Mouse (Mus musculus): ENCODE measurements around the gene Nlrp14. TPM values are rescaled to one million over a fixed set of nuclear protein-coding genes. Genes with fewer than 3 reads are reported as not detected.
"Not testable (repeated sequence)": the region's sequence is repeated elsewhere in the genome, so short reads cannot be mapped to it uniquely, and the experiment has no call there.

Gene Nlrp14
- total RNA-seq (2017): not detected in 2 replicates

- no peak for ATAC-seq (replicated peaks; ENCODE audit: low read depth, poor library complexity, severe bottlenecking)
These were observed at the start of gene Nlrp14 for GRCm38 (mm10) chr7:107166690-107167089. TSS of gene Nlrp14 (plus strand) at chr7:107166990.

GRCm38 (mm10) chr7:107130983-107131382 lies 35.8 kb upstream of the Nlrp14 start, which contains the start of gene Olfr715:
TSS of gene Olfr715 (minus strand) at chr7:107131083.
- ATAC-seq (replicated peaks; ENCODE audit: low read depth, poor library complexity, severe bottlenecking): not testable (repeated sequence)

GRCm38 (mm10) chr7:107138027-107138426 lies 28.8 kb upstream of the Nlrp14 start, which contains the start of gene Olfr716:
TSS of gene Olfr716 (plus strand) at chr7:107138327.
- ATAC-seq (replicated peaks; ENCODE audit: low read depth, poor library complexity, severe bottlenecking): not testable (repeated sequence)

- ATAC-seq (replicated peaks; ENCODE audit: low read depth, poor library complexity, severe bottlenecking): no peak
These were observed 13.6 kb downstream of the Nlrp14 start for GRCm38 (mm10) chr7:107180406-107180805.

GRCm38 (mm10) chr7:107201817-107202216 lies 35.0 kb downstream of the Nlrp14 start:
- ATAC-seq (replicated peaks; ENCODE audit: low read depth, poor library complexity, severe bottlenecking): no peak

- ATAC-seq (replicated peaks; ENCODE audit: low read depth, poor library complexity, severe bottlenecking): no peak
These were observed 41.1 kb downstream of the Nlrp14 start for GRCm38 (mm10) chr7:107207843-107208242.

GRCm38 (mm10) chr7:107209204-107209860 lies 42.5 kb downstream of the Nlrp14 start, which contains the start of gene Rbmxl2:
TSS of gene Rbmxl2 (plus strand) at chr7:107209445.
- ATAC-seq (replicated peaks; ENCODE audit: low read depth, poor library complexity, severe bottlenecking): no peak

- ATAC-seq (replicated peaks; ENCODE audit: low read depth, poor library complexity, severe bottlenecking): no peak
These were observed 43.4 kb downstream of the Nlrp14 start for GRCm38 (mm10) chr7:107210126-107210576.

GRCm38 (mm10) chr7:107215723-107216122 lies 48.9 kb downstream of the Nlrp14 start:
- ATAC-seq (replicated peaks; ENCODE audit: low read depth, poor library complexity, severe bottlenecking): 0 out of 2 replicates have a peak, but pooled peaks have one; percentile 36

GRCm38 (mm10) chr7:107216845-107217244 lies 50.1 kb downstream of the Nlrp14 start:
- peak; percentile 66 for ATAC-seq (replicated peaks; ENCODE audit: low read depth, poor library complexity, severe bottlenecking)

- ATAC-seq (replicated peaks; ENCODE audit: low read depth, poor library complexity, severe bottlenecking): no peak
These were observed 70.1 kb downstream of the Nlrp14 start for GRCm38 (mm10) chr7:107236854-107237253.

- no peak for ATAC-seq (replicated peaks; ENCODE audit: low read depth, poor library complexity, severe bottlenecking)
These were observed 70.7 kb downstream of the Nlrp14 start for GRCm38 (mm10) chr7:107237498-107237897.

GRCm38 (mm10) chr7:107241371-107241883 lies 74.6 kb downstream of the Nlrp14 start:
- ATAC-seq (replicated peaks; ENCODE audit: low read depth, poor library complexity, severe bottlenecking): no peak

Other genes starting within 250 kb of the Nlrp14 start
- gene Olfr709-ps1, start 234.8 kb upstream of the Nlrp14 start, total RNA-seq (2017): not detected in 2 replicates
- gene Olfr710, start 218.7 kb upstream of the Nlrp14 start, total RNA-seq (2017): not detected in 2 replicates
- not detected in 2 replicates for gene Olfr6, start 203.1 kb upstream of the Nlrp14 start, total RNA-seq (2017)
- gene Olfr711, start 191.5 kb upstream of the Nlrp14 start, total RNA-seq (2017): not detected in 2 replicates
- gene Olfr2, start 160.9 kb upstream of the Nlrp14 start, total RNA-seq (2017): 0.87 TPM in 1 of 2 replicates, not detected in the other
- gene Olfr713, start 135.8 kb upstream of the Nlrp14 start, total RNA-seq (2017): not detected in 2 replicates
- gene Olfr714, start 96.0 kb upstream of the Nlrp14 start, total RNA-seq (2017): not detected in 2 replicates
- gene Olfr17, start 73.8 kb upstream of the Nlrp14 start, total RNA-seq (2017): not detected in 2 replicates
- not detected in 2 replicates for gene Olfr715b, start 56.6 kb upstream of the Nlrp14 start, total RNA-seq (2017)
- not detected in 2 replicates for gene Olfr715, start 35.9 kb upstream of the Nlrp14 start, total RNA-seq (2017)
- not detected in 2 replicates for gene Olfr716, start 28.7 kb upstream of the Nlrp14 start, total RNA-seq (2017)
- not detected in 2 replicates for gene Rbmxl2, start 42.5 kb downstream of the Nlrp14 start, total RNA-seq (2017)
- gene Syt9, start 203.7 kb downstream of the Nlrp14 start, total RNA-seq (2017): not detected in 2 replicates